Mouse (Mus musculus): Measurements from ENCODE around the gene Dcp1b.

Dcp1b gene

DNA sequence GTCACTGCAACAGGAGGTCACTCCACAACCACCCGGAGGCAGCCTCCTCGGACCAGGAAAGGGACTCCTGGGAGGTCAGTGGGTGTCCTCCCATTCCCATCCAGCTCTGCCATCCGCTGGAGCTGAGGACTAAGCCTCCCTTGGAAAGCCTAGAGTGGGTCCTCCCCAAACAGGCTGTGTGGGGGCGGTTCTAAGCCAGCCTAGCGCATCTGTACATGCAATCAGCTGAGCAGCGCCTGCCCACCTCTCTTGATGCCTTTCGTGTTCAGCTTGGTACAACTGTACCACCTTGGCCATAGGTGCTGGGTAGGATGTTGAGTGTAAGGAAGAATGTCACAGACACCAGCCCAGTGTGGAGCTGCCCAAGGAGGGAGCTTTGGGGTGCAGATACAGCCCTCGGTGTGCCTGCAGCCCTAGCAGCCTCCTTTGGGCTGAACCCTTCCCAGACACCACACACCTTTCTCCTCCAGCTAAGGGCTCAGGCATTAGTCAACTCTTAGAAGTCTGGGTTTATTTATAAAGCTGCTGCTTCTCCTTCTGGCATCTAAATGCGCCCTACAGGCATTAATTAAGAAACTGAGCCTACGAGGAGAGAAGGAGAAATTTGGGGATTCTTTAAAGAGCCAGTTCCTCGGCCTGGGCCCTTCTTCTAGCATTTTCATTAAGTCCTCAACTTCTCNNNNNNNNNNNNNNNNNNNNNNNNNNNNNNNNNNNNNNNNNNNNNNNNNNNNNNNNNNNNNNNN is 54.0 kb downstream of the Dcp1b start:
- no peak for DNase-seq (ENCODE audit: low spot score)

GRCm38 (mm10) chr6:119233066-119233465 is 58.0 kb downstream of the Dcp1b start:
- no peak for DNase-seq (ENCODE audit: low spot score)

- DNase-seq (ENCODE audit: low spot score), result no peak
Observed at GRCm38 (mm10) chr6:119235441-119235840, 60.4 kb downstream of the Dcp1b start.

- DNase-seq (ENCODE audit: low spot score), result no peak
Observed at GRCm38 (mm10) chr6:119236241-119236640, 61.2 kb downstream of the Dcp1b start, which contains the start of gene Cacna2d4. Gene Cacna2d4, plus strand, starts transcription at chr6:119236526.

DNA sequence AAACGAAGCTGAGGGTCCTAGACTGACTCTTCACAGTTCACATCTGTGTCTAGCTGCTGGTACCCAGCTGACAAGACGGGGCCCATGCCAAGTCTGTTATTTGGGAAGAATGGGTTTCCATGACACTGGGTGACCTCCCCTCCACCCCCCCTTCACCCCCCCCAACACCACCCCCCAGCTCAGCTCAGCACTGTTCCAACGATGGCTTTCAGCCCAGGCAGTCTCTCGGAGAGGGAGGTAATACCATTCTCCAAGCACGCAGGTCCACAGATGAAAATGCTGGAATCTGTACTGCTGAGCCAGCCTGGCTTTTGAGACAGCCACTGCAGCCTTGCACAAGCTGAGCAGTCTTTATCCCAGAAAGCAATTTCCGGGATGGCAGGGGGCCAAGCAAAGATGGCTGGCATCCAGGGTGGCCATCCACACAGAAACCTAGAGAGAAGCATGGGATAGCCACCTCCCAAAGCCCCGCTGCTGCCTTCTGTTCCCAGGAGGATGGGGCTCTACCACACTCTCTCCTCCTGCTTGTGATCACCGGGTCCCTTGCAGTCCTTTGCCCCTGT is 62.5 kb downstream of the Dcp1b start:
- peak; percentile 73 for DNase-seq (ENCODE audit: low spot score)

GRCm38 (mm10) chr6:119239341-119240005 is 64.4 kb downstream of the Dcp1b start:
- no peak for DNase-seq (ENCODE audit: low spot score)

DNA sequence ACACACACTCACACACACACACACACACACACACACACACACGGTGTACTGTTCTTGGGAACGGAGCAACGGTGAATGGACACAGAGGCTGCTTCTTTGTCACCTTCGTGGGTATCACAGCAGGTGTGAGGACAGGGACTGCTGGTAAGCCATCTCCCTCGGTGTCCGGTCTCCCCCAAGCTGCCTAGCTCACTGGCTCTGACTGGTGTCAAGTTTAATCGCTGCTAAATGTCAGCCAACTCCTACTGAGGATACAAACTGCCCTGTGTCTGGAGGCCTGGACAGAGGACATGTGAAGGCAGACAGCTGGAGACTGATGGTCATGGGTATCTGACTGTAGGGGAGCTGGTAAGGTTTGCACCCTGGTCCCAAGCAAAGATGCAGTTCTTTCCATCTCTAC is 65.2 kb downstream of the Dcp1b start:
- DNase-seq (ENCODE audit: low spot score), result no peak

- DNase-seq (ENCODE audit: low spot score), result peak; percentile 49
Observed at GRCm38 (mm10) chr6:119240871-119241705, 66.0 kb downstream of the Dcp1b start.

DNA sequence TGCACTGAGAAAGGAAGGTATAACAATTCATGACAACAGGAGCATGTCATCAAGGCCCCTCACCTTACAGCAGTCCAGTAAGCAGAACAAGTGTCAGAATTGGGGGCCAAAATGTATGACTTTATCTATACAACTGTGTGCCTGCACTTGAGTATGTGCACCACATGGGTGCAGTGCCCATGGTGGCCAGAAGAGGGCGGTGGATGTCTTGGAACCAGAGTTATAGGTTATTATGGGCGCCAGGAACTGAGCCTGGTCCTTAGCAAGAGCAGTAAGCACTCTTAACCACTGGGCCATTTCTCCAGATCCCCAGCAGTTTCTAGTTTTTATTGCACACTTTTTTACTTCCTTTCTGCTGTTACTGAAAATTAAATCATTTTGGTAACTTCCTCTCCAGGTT is 71.0 kb downstream of the Dcp1b start:
- no peak for DNase-seq (ENCODE audit: low spot score)

DNA sequence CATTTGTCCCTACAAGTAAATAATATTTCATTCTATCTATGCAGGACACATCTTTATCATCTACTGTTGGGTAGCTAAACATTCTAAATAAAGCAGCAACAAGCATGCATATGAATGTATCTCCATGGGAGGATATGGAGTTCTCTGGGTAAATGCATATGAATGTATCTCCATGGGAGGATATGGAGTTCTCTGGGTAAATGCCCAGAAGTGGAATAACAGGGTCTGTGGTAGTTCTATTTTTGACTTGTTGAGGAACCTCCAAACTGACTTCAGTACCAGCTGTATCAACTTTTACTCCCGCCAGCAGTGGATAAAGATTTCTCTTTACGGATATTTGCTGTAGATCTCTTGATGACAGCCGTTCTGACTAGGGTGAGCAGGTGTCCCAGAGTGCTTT is 73.5 kb downstream of the Dcp1b start:
- DNase-seq (ENCODE audit: low spot score), result no peak

GRCm38 (mm10) chr6:119249726-119250125 is 74.7 kb downstream of the Dcp1b start:
- DNase-seq (ENCODE audit: low spot score), result no peak

- DNase-seq (ENCODE audit: low spot score), result no peak
Observed at GRCm38 (mm10) chr6:119251704-119252103, 76.7 kb downstream of the Dcp1b start.

All from layer of hippocampus, adult 11-12 months (tissue).